Mouse (Mus musculus) liver, adult 2 months (tissue): ENCODE results near the gene Ngfr. TPM values are rescaled to one million over a fixed set of nuclear protein-coding genes. Genes with fewer than 3 reads are reported as not detected.

Experiments
- DNase-seq: peaks from one replicate; pipeline ENCODE4 v3.0.0-alpha.2; 2011; ENCODE audit warnings: low read depth, low spot score; ENCODE audit errors: extremely low read depth
- H3K27ac ChIP-seq: fragments of 200-500 bp; replicated peaks from 2 replicates; pipeline ENCODE4 v1.5.1; 2012; ENCODE audit warnings: low read depth, mild to moderate bottlenecking, control low read depth, inconsistent platforms, low read length; ENCODE audit not compliant: insufficient read depth
- H3K27me3 ChIP-seq: fragments of 200-500 bp; 2 replicates; pipeline ENCODE4 v1.6.1; 2012; ENCODE audit warnings: mild to moderate bottlenecking, moderate library complexity, low read length, inconsistent platforms; ENCODE audit not compliant: control insufficient read depth, insufficient read depth
- H3K36me3 ChIP-seq: fragments of 200-500 bp; 2 replicates; pipeline ENCODE4 v1.6.1; 2012; ENCODE audit warnings: low read length, inconsistent platforms; ENCODE audit not compliant: control insufficient read depth, insufficient read depth
- H3K4me1 ChIP-seq: fragments of 200-500 bp; 2 replicates; pipeline ENCODE4 v1.6.1; 2011; ENCODE audit warnings: low read length; ENCODE audit not compliant: control insufficient read depth, insufficient read depth
- H3K4me3 ChIP-seq: fragments of 200-500 bp; 2 replicates; pipeline ENCODE4 v1.5.1; 2011; ENCODE audit warnings: low read depth, mild to moderate bottlenecking, control low read depth, low read length, moderate library complexity; ENCODE audit not compliant: insufficient read depth
- H3K79me2 ChIP-seq: fragments of 200-500 bp; 2 replicates; pipeline ENCODE4 v1.6.1; 2012; ENCODE audit warnings: inconsistent platforms, mild to moderate bottlenecking, low read length, moderate library complexity; ENCODE audit not compliant: control insufficient read depth, insufficient read depth
- H3K9ac ChIP-seq: fragments of 200-500 bp; 2 replicates; pipeline ENCODE4 v1.6.1; 2012; ENCODE audit warnings: low read depth, mild to moderate bottlenecking, control low read depth, inconsistent platforms, low read length
- CTCF ChIP-seq: fragments of 200-500 bp; IDR thresholded peaks from 2 replicates; pipeline ENCODE4 v1.5.1; 2011; ENCODE audit warnings: low read depth, low read length, control low read depth
- POLR2A ChIP-seq: fragments of 200-500 bp; IDR thresholded peaks from 2 replicates; pipeline ENCODE4 v1.6.1; 2011; ENCODE audit warnings: low read length, control low read depth; ENCODE audit not compliant: insufficient read depth; ENCODE audit errors: extremely low read depth
- WGBS: fragments of 180-500 bp; shearing (Covaris S2); methylation state at CpG from one replicate; pipeline ENCODE4 v1.1.7; 2018; 5-methylcytosine and 5-hydroxymethylcytosine counted together
- polyA plus RNA-seq: library from polyadenylated mRNA; depleted of rRNA; stranded (reverse); fragments of >200 nt; gene quantifications from 2 replicates; pipeline ENCODE4 v1.2.3, GENCODE M21; 2012
- total RNA-seq: library from RNA; depleted of rRNA; stranded (reverse); fragments of >200 nt; gene quantifications from 2 replicates; pipeline ENCODE4 v1.2.3, GENCODE M21; 2014

Ngfr gene
- total and polyA plus RNA-seq, 2 experiments = 1.0 to 4.9 TPM

DNA sequence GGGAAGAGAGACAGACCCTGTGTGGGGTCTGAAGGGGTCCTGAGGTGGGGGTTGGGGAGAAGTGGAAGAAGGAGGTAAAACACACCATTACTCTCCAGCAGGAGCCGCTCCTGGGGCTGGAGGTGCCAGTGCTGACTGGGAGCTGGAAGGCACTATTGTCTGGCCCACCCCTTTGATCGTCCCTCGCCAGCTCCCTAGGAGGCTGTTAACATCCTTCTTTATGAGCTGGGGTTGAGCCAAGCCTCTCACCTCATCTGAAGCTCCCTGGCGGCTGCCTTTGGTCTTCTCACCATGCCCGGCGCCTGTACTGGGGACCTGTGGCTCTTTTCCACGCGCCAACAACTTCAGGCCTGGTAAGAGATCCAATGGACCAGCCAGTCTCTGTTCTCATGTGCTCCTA lies 34.9 kb upstream of the Ngfr start:
- Histone ChIP-seq H3K4me1 (no peaks in the 10 kb centered on the region), H3K27me3 (no peaks in the 10 kb centered on the region), H3K36me3 (no peaks in the 10 kb centered on the region), H3K9ac (no peak overlapping the region), H3K27ac (no peak overlapping the region), H3K4me3 (no peak overlapping the region), H3K79me2 (no peaks in the 10 kb centered on the region)
- no peak for DNase-seq
- 72% methylated on average over 8 of the region's 8 CpGs for WGBS
- TF ChIP-seq POLR2A (no peak), CTCF (no peak)

- H3K27me3 ChIP-seq = no peaks in the 10 kb centered on the region
- no peaks in the 10 kb centered on the region for H3K4me1 ChIP-seq
- H3K9ac ChIP-seq = no peak overlapping the region
- no peak for DNase-seq
- 65% methylated on average over 9 of the region's 9 CpGs for WGBS
- no peaks in the 10 kb centered on the region for H3K36me3 ChIP-seq
- no peaks in the 10 kb centered on the region for H3K79me2 ChIP-seq
- no peak overlapping the region for H3K4me3 ChIP-seq
- no peak for TF ChIP-seq CTCF
- no peak for TF ChIP-seq POLR2A
- H3K27ac ChIP-seq = no peak overlapping the region
Measured at GRCm38 (mm10) chr11:95621541-95622130, 34.1 kb upstream of the Ngfr start.

GRCm38 (mm10) chr11:95621010-95621409 lies 33.5 kb upstream of the Ngfr start:
- Histone ChIP-seq H3K36me3 (no peaks in the 10 kb centered on the region), H3K4me3 (no peak overlapping the region), H3K27ac (no peak overlapping the region), H3K79me2 (no peaks in the 10 kb centered on the region), H3K27me3 (no peaks in the 10 kb centered on the region), H3K4me1 (no peaks in the 10 kb centered on the region), H3K9ac (no peak overlapping the region)
- 60% methylated on average over 4 of the region's 4 CpGs for WGBS
- no peak for DNase-seq
- TF ChIP-seq POLR2A = no peak
- TF ChIP-seq CTCF = no peak

GRCm38 (mm10) chr11:95619886-95620444 lies 32.4 kb upstream of the Ngfr start:
- WGBS = 95% methylated on average over 5 of the region's 5 CpGs
- TF ChIP-seq POLR2A = no peak
- TF ChIP-seq CTCF = no peak
- no peak overlapping the region for H3K9ac ChIP-seq
- H3K4me3 ChIP-seq = no peak overlapping the region
- no peaks in the 10 kb centered on the region for H3K27me3 ChIP-seq
- H3K4me1 ChIP-seq = no peaks in the 10 kb centered on the region
- H3K36me3 ChIP-seq = no peaks in the 10 kb centered on the region
- no peaks in the 10 kb centered on the region for H3K79me2 ChIP-seq
- H3K27ac ChIP-seq = no peak overlapping the region
- no peak for DNase-seq

GRCm38 (mm10) chr11:95619081-95619480 lies 31.5 kb upstream of the Ngfr start:
- no peak for TF ChIP-seq CTCF
- TF ChIP-seq POLR2A = no peak

GRCm38 (mm10) chr11:95617785-95618465 lies 30.4 kb upstream of the Ngfr start:
- Histone ChIP-seq H3K79me2 (no peaks in the 10 kb centered on the region), H3K4me1 (no peaks in the 10 kb centered on the region), H3K27me3 (no peaks in the 10 kb centered on the region), H3K9ac (no peak overlapping the region), H3K4me3 (no peak overlapping the region), H3K36me3 (no peaks in the 10 kb centered on the region), H3K27ac (no peak overlapping the region)
- DNase-seq = no peak
- WGBS = 66% methylated on average over 19 of the region's 19 CpGs
- TF ChIP-seq CTCF (no peak), POLR2A (no peak)

More at GRCm38 (mm10) chr11:95619081-95619480, 31.5 kb upstream of the Ngfr start:
- H3K27ac ChIP-seq = no peak overlapping the region
- no peaks in the 10 kb centered on the region for H3K79me2 ChIP-seq
- H3K4me1 ChIP-seq = no peaks in the 10 kb centered on the region
- H3K27me3 ChIP-seq = no peaks in the 10 kb centered on the region
- no peak overlapping the region for H3K9ac ChIP-seq
- H3K36me3 ChIP-seq = no peaks in the 10 kb centered on the region
- WGBS = 89% methylated on average over 3 of the region's 3 CpGs
- no peak overlapping the region for H3K4me3 ChIP-seq
- no peak for DNase-seq
